Mouse (Mus musculus): Measurements from ENCODE around the gene Eya2. TPM values are rescaled to one million over a fixed set of nuclear protein-coding genes. Genes with fewer than 3 reads are reported as not detected.

Eya2 gene
- polyA plus RNA-seq, 1 experiment from 2014 or later = 7.7 TPM

DNA sequence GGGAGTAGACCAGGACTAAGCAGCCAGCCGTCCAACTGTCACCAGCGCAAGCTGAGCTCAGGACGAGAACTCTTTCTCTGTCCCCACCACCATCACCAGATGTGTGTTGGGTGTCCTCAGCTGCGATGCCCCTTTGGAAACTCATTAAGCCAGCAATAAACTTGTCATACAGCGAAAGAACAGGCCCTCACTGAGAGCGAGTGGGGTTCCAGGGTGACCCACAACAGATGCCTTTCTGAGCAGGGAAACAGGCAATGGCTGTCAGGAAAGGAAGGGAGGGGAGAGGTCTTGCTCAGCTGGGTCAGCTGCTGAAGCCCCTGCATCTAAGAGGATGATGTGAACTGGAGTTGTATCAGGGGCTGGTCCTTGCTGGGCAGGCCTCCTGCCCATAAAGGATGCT is 2.7 kb downstream of the Eya2 start:
- peak; percentile 43 for DNase-seq (ENCODE audit: low spot score)
- peaks cover 70% of the 10 kb centered on the region for H3K4me1 ChIP-seq

DNA sequence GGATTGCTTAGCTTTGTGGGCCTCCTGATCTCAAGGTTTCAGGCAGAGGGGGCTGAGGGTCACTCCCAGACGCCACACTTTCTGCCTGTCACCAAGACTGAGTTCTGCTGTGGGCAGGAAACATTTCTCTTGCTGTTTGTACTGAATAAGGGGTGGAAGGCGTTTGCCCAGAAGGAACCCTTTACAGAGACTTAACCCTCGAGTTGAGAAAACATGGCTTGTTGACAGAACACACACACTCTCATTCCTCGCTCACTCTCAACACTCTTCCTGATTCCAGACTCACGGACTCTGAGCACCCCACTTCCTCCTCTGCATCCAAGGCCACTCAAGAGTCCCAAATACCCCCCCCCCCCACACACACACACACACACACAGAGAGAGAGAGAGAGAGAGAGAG is 3.3 kb downstream of the Eya2 start:
- Histone ChIP-seq H3K36me3 (no peaks in the 10 kb centered on the region), H3K4me3 (no peak overlapping the region), H3K27ac (peak overlapping the region; percentile 12; the same call in 1 of the 2 replicates), H3K27me3 (ENCODE audit: low read depth, poor library complexity, severe bottlenecking) (peaks cover 82% of the 10 kb centered on the region), H3K9me3 (replicated peaks) (0 out of 2 replicates have a peak, but pooled peaks cover 2% of the 10 kb centered on the region), H3K4me1 (peaks cover 72% of the 10 kb centered on the region)
- 29% methylated on average over 5 of the region's 5 CpGs for WGBS
- DNase-seq (ENCODE audit: low spot score) = no peak

More for the DNA sequence above, 2.7 kb downstream of the Eya2 start:
- Histone ChIP-seq H3K4me3 (no peak overlapping the region), H3K27ac (peak overlapping the region; percentile 12; the same call in 1 of the 2 replicates), H3K27me3 (ENCODE audit: low read depth, poor library complexity, severe bottlenecking) (peaks cover 86% of the 10 kb centered on the region), H3K36me3 (no peaks in the 10 kb centered on the region), H3K9me3 (replicated peaks) (0 out of 2 replicates have a peak, but pooled peaks cover 2% of the 10 kb centered on the region)
- 19% methylated on average over 6 of the region's 6 CpGs for WGBS

DNA sequence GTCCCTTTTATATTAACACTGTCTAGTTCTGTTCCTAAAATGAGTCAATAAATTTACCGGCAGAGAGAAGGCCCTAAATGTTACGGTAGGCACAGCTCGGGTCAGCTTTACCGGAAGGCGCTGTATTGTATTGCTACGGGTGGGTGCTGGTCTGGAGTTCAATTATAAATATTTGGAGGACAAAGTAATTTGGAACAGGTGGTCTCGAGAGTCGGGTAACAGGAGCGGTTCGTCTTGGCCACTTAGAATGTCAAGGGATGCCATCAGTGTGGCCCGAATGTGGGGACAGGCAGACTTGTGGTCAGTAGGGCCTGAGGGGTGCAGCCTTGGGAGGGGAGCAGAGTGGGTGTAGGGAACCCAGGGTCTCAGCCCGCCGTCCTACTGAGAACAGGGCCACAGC is 4.7 kb downstream of the Eya2 start:
- H3K27ac ChIP-seq = no peak overlapping the region
- H3K4me3 ChIP-seq = peak overlapping the region; percentile 7; the same call in 1 of the 2 replicates
- H3K9me3 ChIP-seq (replicated peaks) = no peaks in the 10 kb centered on the region
- peaks cover 72% of the 10 kb centered on the region for H3K4me1 ChIP-seq
- peaks cover 71% of the 10 kb centered on the region for H3K27me3 ChIP-seq (ENCODE audit: low read depth, poor library complexity, severe bottlenecking)
- no peaks in the 10 kb centered on the region for H3K36me3 ChIP-seq
- DNase-seq (ENCODE audit: low spot score) = peak; percentile 49
- 39% methylated on average over 13 of the region's 13 CpGs for WGBS

DNA sequence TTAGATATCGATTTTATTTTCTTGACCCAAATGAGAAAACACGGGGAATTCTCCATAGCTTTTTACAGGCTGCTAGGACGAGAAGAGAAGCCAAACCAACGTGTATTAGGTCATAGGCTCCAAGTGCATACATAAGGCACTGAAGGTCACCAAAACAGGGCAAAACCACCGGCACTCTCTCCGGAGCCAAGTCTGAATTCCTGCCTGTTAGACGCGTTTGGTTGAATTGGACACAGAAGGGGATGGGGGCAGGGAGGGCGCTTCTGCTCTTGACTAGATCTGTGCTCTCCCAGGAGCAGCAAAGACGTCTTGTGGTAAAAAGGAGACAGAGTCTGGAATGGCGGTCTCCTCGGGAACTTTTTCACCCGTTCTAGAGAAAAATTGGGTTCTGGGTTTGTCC is 6.1 kb downstream of the Eya2 start:
- Histone ChIP-seq H3K36me3 (no peaks in the 10 kb centered on the region), H3K27ac (0 out of 2 replicates have a peak overlapping the region, but pooled peaks have one; percentile 10), H3K4me3 (no peak overlapping the region), H3K27me3 (ENCODE audit: low read depth, poor library complexity, severe bottlenecking) (peaks cover 57% of the 10 kb centered on the region), H3K4me1 (peaks cover 59% of the 10 kb centered on the region), H3K9me3 (replicated peaks) (no peaks in the 10 kb centered on the region)
- WGBS = 49% methylated on average over 13 of the region's 13 CpGs
- no peak for DNase-seq (ENCODE audit: low spot score)

DNA sequence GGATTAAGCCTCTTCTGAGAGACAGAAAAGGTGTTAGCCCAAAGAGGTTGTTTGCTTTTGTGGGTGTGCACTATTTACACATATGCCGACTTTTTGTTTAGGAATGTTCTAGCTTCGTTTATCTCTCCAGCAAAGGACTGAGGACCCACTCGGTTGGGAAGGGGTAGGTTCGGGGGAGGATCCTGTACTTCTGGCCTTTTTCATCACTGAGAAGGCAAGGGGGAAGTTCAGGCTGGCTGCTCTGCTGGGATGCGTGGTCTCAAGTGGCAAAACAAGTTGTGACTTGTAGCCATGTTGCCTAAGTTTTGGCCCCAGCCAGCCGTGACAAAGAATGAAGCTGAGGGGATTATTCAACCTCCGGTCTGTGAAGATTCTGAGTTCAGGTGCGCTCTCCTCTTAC is 6.8 kb downstream of the Eya2 start:
- Histone ChIP-seq H3K9me3 (replicated peaks) (no peaks in the 10 kb centered on the region), H3K4me1 (peaks cover 55% of the 10 kb centered on the region), H3K4me3 (no peak overlapping the region), H3K27me3 (ENCODE audit: low read depth, poor library complexity, severe bottlenecking) (peaks cover 50% of the 10 kb centered on the region), H3K27ac (no peak overlapping the region), H3K36me3 (no peaks in the 10 kb centered on the region)
- DNase-seq (ENCODE audit: low spot score) = no peak
- WGBS = 59% methylated on average over 8 of the region's 8 CpGs

DNA sequence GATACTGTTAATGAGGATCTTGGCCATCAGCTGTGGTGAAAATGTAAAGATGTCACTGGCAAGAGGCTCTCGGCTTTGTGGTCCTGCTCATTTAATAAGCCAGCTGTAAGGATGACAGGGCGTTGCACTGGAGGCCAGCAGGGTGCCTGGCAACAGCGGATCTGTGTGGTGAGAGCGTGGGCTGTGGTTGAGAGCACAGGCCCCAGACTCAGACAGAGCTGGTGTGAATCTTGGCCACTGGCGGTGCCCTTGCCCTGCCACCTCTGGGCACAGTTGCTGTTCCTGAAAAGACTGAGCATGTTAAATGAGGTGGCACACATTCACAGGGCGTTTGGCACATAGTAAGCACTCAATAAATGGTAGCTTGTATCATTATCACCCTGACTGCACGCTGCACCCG is 8.9 kb downstream of the Eya2 start:
- no peak for DNase-seq (ENCODE audit: low spot score)
- peaks cover 29% of the 10 kb centered on the region; the same call in 1 of the 2 replicates for H3K27me3 ChIP-seq (ENCODE audit: low read depth, poor library complexity, severe bottlenecking)
- 71% methylated on average over 8 of the region's 8 CpGs for WGBS
- H3K27ac ChIP-seq = no peak overlapping the region
- peaks cover 37% of the 10 kb centered on the region for H3K4me1 ChIP-seq
- H3K36me3 ChIP-seq = no peaks in the 10 kb centered on the region
- H3K9me3 ChIP-seq (replicated peaks) = no peaks in the 10 kb centered on the region
- no peak overlapping the region for H3K4me3 ChIP-seq

DNA sequence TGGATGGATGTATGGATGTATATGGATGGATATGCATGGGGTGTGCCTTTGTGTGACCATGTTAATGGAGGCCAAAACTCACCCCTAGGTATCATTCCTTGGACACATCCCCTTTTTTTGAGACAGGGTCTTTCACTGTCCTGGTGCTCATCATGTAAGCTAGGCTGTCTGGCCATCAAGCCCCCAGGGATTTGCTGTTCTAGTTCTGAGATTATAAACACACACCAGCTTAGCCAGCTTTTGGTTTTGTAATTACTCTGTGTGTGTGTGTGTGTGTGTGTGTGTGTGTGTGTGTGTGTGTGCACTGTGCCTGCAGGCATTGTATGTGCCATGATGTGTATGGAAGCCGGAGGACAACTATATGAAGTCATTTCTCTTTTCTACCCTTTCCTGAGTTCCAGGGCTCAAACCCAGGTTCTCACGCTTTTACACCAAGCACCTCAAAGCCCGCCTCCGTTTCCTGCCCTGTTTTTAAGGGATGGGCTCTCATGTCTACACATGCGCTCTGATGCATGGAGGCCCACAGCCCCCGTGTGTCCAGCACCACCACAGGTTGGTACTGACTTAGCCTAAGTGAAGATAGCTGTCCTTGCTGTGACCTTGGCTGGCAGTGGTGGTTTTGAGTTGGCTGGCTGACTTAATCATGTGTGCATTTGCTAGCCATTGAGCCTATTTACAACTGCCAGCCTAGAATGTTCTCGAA is 16.9 kb downstream of the Eya2 start:
- no peaks in the 10 kb centered on the region for H3K4me1 ChIP-seq
- no peak for DNase-seq (ENCODE audit: low spot score)
- no peaks in the 10 kb centered on the region for H3K9me3 ChIP-seq (replicated peaks)
- no peak overlapping the region for H3K27ac ChIP-seq
- peaks cover 6% of the 10 kb centered on the region; the same call in 1 of the 2 replicates for H3K27me3 ChIP-seq (ENCODE audit: low read depth, poor library complexity, severe bottlenecking)
- 82% methylated on average over 7 of the region's 7 CpGs for WGBS
- H3K4me3 ChIP-seq = no peak overlapping the region
- no peaks in the 10 kb centered on the region for H3K36me3 ChIP-seq

DNA sequence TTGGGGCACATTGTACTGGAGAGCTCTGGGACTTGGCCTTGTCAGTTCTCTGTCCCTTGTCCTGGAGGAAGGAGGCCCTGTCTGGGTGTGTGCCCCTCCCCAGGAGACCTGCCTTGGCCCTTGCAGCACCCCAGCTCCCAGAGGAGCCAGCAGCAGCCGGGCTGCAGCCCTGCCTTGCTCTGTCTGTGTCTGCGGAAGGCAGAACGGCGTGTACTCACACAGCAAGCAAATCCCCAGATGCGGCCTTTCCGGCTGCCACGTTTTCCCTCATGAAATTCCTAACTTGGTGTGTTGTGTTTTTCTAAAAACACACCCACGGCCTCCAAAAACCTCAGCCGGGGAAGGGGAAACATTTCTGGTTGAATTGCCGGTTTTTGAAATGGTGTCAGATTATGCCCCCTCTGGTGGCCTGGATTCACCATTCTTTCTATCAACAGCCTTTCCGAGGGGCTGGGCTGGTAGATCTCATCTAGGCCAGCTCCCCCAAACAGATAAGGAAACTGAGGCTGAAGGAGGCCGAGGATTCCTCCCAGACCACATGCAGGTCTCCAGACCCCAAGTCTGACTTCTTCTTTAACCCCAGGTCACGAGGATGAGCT is 19.0 kb downstream of the Eya2 start:
- H3K9me3 ChIP-seq (replicated peaks) = no peaks in the 10 kb centered on the region

DNA sequence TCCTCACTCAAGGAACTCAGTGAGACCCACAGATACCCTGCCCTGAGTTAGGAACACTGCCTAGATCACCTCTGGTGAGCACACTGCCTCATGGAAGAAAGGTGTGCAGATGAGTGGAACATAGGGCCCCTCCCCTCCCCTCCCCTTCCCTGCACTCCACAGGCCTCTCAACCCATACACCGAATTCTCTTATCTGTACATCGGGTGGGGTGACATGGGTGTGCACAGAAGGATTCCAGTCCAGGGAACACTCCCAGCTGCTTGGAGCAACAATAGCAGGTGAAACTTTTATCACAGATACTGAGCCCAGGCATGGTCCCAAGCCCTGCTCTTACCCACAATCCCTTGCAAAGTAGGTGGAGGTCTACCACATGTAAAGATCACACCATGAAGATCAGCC is 26.7 kb downstream of the Eya2 start:
- Histone ChIP-seq H3K27ac (peak overlapping the region; percentile 74; the same call in 1 of the 2 replicates), H3K9me3 (replicated peaks) (no peaks in the 10 kb centered on the region), H3K36me3 (no peaks in the 10 kb centered on the region), H3K4me3 (no peak overlapping the region), H3K4me1 (peaks cover 30% of the 10 kb centered on the region), H3K27me3 (ENCODE audit: low read depth, poor library complexity, severe bottlenecking) (no peaks in the 10 kb centered on the region)
- no peak for DNase-seq (ENCODE audit: low spot score)
- 93% methylated on average over 2 of the region's 2 CpGs for WGBS

More for the DNA sequence above, 19.0 kb downstream of the Eya2 start:
- 0 out of 2 replicates have a peak overlapping the region, but pooled peaks have one; percentile 11 for H3K27ac ChIP-seq
- no peaks in the 10 kb centered on the region for H3K4me1 ChIP-seq
- 0 out of 2 replicates have a peak, but pooled peaks cover 6% of the 10 kb centered on the region for H3K27me3 ChIP-seq (ENCODE audit: low read depth, poor library complexity, severe bottlenecking)
- 79% methylated on average over 13 of the region's 13 CpGs for WGBS
- DNase-seq (ENCODE audit: low spot score) = no peak
- H3K4me3 ChIP-seq = no peak overlapping the region
- H3K36me3 ChIP-seq = no peaks in the 10 kb centered on the region

DNA sequence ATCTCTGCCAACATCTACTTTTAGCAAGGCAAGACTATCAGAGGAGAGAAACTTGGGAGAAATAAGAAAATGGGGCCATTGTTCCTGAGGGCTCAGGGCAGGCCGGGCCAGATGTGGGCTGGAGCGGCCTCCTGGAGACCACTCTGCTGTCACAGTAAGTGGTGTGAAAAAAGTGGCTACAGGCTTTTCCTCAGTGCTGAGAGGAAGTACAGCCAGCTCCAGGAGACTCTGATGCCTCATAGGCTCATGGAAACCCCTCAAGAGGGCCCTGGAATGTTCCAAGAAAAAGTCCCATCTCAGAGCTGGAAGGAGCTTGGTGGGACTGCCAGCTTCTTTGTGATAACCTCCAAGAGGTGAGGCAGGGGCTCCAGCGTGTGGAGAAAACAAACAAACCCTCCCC is 27.8 kb downstream of the Eya2 start:
- DNase-seq (ENCODE audit: low spot score) = no peak
- H3K4me3 ChIP-seq = no peak overlapping the region
- WGBS = 71% methylated on average over 3 of the region's 3 CpGs
- no peaks in the 10 kb centered on the region for H3K36me3 ChIP-seq
- H3K27me3 ChIP-seq (ENCODE audit: low read depth, poor library complexity, severe bottlenecking) = no peaks in the 10 kb centered on the region
- no peaks in the 10 kb centered on the region for H3K9me3 ChIP-seq (replicated peaks)
- peak overlapping the region; percentile 74 for H3K27ac ChIP-seq
- H3K4me1 ChIP-seq = peaks cover 34% of the 10 kb centered on the region

DNA sequence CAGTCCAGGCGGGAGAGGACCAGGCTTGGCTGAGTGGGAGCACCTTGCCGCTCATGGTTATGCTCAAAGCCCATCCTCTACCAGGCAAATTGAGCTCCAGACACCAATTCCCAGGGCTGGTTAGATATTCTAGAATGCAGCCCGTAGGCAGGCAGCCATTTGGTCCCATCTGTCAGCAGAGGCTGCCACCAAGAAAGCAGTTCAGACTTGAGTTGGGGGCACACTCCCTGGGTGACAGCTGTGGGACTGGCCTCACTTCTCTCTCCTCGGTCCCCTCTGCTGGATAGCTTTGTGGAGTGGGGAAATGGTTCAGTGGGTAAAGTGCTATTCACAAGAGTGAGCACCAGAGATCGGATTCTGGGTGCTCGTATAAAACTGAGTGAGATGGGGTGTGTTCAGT is 32.0 kb downstream of the Eya2 start:
- WGBS = 76% methylated on average over 6 of the region's 6 CpGs
- H3K27ac ChIP-seq = no peak overlapping the region
- H3K4me3 ChIP-seq = no peak overlapping the region
- no peaks in the 10 kb centered on the region; the same call in 1 of the 2 replicates for H3K27me3 ChIP-seq (ENCODE audit: low read depth, poor library complexity, severe bottlenecking)
- H3K9me3 ChIP-seq (replicated peaks) = no peaks in the 10 kb centered on the region
- no peak for DNase-seq (ENCODE audit: low spot score)
- no peaks in the 10 kb centered on the region for H3K36me3 ChIP-seq
- H3K4me1 ChIP-seq = peaks cover 50% of the 10 kb centered on the region

DNA sequence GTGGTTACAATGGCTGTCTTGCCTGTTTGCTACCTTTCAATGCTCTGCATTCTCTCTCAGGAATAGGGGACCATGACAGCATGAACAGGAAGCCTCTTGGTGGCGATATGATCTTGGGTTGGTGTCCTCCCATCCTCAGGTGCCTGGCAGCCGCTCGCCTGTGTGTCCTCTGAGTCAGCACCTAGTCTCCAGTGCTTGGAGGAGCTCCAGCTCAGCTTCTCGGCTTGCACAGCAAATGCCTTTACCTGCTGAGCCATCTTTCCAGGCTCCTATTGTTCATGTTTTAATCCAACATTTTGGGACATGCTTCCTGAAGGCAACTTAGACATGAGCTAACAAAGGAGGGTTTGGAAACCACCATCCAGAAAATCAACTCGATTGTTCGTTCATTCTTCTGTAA is 33.1 kb downstream of the Eya2 start:
- Histone ChIP-seq H3K27ac (no peak overlapping the region), H3K4me1 (peaks cover 50% of the 10 kb centered on the region), H3K27me3 (ENCODE audit: low read depth, poor library complexity, severe bottlenecking) (no peaks in the 10 kb centered on the region; the same call in 1 of the 2 replicates), H3K4me3 (no peak overlapping the region), H3K36me3 (no peaks in the 10 kb centered on the region), H3K9me3 (replicated peaks) (no peaks in the 10 kb centered on the region)
- DNase-seq (ENCODE audit: low spot score) = no peak
- 79% methylated on average over 6 of the region's 6 CpGs for WGBS

DNA sequence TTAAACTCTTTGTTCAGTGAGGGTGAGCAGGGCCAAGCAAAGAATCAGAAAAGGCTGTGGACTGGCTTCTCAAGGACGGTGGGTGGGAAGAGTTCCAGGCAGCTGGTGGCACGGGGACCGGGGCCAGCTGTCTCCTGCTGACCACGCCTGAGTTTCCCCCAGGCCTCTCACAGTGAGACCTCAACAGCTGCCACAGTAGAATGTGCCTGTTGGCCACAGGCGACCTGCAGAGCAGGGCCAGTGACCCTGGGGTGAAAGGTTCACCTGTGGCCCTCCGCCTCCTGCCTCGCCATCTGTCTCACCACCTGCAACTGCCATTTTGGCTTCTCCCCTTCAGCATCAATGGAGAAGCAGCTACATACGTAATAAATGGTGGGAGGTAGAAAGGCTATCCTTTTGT is 35.1 kb downstream of the Eya2 start:
- Histone ChIP-seq H3K27me3 (ENCODE audit: low read depth, poor library complexity, severe bottlenecking) (no peaks in the 10 kb centered on the region; the same call in 1 of the 2 replicates), H3K4me3 (no peak overlapping the region), H3K4me1 (peaks cover 48% of the 10 kb centered on the region), H3K9me3 (replicated peaks) (no peaks in the 10 kb centered on the region), H3K27ac (no peak overlapping the region), H3K36me3 (no peaks in the 10 kb centered on the region)
- DNase-seq (ENCODE audit: low spot score) = no peak
- WGBS = 41% methylated on average over 8 of the region's 8 CpGs
